Mouse (Mus musculus): ENCODE results near the gene Gm11060.

Gene Gm11060

DNA sequence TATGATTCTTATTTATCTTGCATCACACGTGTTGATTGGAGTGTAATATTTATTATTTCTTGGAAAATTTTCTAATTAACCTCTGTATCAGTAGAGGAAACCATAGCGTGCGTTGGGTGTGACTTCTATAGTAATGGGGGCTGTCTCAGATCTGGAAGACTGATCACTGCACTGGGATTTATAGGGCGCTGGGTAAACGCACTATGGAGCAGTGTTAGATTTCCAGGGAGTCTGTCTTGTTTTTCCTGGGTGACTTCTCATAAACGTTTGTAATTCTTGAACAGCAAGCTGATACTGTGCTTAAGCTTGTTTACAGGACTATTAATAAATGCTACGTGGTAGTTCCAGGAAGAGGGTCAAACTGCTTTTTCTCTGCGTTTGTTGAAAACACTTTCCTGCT lies 25.9 kb downstream of the Gm11060 start:
- DNase-seq (ENCODE audit: low read depth, low spot score) = no peak

DNA sequence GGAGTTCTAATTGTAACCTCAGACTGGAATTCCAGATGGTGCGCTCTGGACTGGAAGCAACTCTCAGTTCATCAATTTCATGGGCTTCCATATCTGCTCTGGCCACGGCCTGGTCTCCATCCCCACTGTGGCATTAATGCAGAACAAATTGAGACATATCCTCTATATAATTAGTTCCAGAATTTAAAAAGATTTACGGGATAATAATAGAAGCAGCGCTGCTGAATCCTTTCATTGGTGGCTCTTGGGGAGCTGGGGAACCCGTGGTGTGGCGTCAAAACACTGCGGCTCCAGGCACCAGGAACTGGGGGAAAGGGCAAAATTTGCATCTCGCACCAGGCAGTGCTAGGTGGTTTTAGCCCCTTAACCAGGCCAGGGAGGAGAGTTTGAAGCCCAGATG lies 30.4 kb downstream of the Gm11060 start:
- DNase-seq (ENCODE audit: low read depth, low spot score) = peak; percentile 74

DNA sequence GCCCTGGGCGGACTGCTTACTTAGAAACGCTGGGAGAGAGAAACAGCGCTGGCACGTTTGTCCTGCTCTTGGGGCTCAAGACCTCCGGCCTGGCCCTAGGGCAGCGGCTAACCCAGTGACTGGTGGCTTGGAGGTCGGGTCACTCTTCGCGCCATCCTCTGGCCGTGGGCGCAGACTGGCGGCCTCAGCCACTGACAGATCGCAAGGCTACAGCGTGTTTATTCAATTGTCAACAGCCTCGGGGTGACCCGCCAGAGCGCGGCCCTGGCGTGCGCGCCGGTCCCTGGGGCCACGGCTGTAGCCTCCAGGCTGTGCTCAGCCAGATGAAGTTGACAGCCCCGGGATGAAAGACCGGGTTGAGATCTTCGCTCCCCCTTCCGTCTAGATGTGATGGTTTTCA lies 31.1 kb downstream of the Gm11060 start:
- DNase-seq (ENCODE audit: low read depth, low spot score) = no peak

DNA sequence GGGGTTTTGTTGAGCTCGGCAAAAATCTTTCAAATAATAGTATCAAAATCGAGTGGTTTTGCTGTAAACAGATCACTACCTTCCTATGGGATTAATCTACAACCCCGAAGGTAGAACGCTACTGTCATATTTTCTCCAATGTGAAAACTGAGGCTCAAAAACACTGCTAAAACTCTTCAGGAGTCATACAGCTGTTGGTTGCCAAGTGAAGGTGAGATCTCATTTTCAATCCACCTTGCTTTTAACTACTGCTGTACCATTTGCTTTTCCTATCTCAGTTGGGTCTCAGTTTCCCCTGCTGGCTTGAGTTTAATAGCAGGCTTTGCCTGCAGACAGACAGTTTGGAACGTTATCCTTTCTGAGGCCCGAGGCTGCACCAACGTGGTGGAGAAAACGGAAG lies 31.6 kb downstream of the Gm11060 start:
- DNase-seq (ENCODE audit: low read depth, low spot score) = no peak

DNA sequence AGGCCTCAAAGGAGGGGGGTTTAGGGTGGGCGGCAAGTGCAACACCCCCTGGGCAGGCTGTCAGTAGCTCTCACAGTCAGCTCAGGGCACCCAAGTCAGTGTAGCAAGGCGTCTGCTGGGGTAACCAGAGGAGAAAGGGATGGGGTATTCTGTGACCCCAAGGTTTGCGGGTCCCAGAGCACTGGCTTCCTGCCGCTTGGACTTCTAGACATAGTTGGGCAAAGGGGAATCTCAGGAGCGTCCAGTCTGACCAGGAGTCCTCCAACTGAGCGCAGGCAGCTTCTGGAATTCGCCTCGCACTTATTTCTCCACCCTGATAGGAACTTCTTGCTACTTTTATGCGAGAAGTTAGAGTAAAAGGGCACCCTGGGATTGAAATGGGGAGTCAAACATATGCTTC lies 32.1 kb downstream of the Gm11060 start:
- no peak for DNase-seq (ENCODE audit: low read depth, low spot score)

DNA sequence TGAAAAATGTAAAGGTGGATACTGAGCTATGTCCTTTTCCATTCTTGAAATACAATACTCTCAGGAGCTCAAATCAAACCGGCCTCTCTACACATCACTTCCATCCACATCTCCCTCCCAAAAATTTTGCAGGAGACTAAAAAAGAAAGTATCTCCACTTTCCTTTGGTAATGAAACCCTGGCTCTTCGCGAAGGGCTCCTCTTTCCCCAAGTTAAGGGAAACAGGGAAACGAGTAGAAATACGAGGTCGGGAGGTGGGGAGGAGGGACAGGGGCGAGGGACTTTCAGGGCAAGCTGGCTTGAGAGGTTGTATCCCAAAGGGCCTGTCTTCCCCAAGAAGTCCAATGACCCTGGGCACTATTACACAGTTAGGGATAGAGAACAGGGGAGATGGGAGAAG lies 32.6 kb downstream of the Gm11060 start:
- DNase-seq (ENCODE audit: low read depth, low spot score) = no peak

DNA sequence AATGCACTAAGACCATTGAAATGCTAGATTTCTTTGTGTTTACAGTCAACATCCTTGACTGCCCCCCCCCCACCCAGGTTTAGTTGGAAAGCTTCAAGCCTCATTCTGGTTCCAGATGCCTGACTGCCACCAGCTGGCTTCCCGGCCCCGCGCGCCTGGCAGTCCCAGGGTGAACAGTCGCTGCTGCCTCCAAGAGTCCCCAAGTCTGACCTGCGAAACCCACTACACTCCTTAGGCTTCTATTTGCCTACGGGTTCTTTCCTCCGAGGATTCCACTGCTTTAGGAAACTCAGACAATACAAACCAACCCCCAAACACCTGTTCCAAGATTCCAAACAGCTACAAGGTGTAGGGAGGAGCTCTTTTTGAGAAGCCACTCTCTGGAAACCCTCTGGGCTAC lies 33.4 kb downstream of the Gm11060 start:
- DNase-seq (ENCODE audit: low read depth, low spot score) = no peak

DNA sequence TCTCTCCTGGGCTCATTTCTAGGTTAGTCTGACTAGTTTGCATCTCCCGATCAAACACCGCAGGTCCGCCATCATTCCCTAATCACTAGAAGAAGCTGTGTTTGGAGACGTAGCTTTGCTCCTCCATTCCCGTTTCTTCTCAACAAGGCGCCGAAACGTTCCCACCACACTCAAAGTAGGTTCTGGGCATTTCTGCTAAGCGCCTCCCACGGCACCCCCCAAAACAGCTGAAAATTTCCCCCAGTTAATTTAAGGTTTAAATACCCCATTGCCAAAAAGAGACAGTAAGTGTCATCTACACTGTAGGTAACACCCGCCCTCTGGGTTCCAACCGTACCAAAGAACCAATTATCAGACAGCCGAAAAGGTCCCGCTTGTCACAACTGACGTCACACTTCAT lies 33.8 kb downstream of the Gm11060 start:
- no peak for DNase-seq (ENCODE audit: low read depth, low spot score)

DNA sequence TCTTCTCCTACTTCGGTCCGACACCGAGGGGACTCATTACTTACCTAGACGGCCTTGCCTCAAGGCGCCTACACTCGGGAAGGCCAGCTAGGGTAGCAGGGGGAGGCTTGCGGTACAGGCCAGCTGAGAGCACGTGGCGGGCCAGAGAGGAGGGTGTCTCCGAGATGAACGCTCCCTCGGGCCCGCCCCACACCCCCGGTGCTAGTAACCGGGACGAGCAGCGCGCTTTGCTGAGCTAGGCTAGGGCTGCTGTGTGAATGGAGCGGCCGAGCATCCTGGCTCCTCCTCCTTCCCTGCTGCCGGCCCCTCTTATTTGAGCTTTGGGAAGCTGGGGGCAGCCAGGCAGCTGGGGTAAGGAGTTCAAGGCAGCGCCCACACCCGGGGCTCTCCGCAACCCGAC lies 34.5 kb downstream of the Gm11060 start, which contains the start of gene Wt1:
Gene Wt1 (plus strand): TSS at position 251 of the 400 bp plus-strand sequence.
- peak; percentile 68 for DNase-seq (ENCODE audit: low read depth, low spot score)

DNA sequence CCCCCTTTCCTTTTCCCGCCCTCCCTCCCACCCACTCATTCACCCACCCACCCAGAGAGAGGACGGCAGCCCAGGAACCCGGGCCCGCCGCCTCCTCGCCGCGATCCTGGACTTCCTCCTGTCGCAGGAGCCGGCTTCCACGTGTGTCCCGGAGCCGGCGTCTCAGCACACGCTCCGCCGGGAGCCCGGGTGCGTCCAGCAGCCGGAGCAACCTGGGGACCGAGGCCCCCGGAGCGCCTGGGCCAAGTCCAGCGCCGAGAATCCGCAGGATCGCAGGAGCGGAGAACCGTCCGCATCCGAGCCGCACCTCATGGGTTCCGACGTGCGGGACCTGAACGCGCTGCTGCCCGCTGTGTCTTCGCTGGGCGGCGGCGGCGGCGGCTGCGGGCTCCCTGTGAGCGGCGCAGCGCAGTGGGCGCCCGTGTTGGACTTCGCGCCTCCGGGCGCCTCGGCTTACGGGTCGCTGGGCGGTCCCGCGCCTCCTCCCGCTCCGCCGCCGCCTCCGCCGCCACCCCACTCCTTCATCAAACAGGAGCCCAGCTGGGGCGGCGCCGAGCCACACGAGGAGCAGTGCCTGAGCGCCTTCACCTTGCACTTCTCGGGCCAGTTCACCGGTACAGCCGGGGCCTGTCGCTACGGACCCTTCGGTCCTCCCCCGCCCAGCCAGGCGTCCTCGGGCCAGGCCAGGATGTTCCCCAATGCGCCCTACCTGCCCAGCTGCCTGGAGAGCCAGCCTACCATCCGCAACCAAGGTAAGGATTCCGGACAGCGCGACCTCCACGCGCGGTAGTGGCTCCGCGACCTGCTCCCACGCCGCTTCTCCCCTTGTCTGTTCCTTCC lies 35.1 kb downstream of the Gm11060 start:
- no peak for DNase-seq (ENCODE audit: low read depth, low spot score)

DNA sequence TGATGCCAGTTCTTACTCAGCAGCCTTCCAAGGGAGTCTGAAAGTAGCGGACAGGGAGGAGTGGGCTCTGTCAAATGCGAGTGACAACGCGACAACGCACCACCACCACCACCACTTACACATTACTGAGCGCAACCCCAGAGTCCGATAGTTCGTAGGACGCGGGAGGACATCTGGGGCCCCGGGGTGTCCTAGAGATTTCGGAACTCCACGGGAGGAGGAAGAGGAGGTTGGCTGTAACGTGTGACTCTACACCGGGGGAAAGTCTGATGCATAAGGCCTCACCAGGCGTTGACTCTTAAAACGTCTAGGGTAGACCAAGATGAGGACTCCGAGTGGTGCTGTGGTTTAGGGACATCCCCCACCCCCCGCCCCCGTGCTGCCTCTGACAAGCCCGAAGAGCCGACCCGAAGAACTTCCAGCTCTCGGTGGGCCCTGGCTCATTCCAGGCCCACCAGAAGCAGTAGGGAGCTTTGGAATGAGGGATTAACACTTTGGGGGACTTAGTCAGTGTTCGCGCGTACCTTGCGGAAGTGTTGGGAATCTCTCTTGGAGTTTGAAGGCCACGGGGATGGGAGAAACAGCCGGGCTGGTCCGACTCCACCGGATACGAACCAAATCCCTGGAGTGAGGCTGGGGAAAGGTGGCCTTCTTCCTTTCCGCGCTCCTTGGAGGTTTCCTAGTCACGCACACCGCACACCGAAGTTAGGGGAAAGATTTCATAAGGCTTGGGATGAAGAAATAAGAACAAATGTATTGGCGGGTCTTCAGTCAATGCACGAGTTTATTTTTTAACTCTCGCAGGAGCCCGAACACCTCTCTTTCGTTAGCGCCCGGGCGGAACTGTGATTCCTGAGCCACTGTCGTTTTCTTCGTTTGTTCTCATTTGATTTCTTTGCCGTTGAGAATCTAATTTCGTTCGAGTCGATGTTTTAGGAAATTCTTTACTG lies 36.0 kb downstream of the Gm11060 start:
- no peak for DNase-seq (ENCODE audit: low read depth, low spot score)

DNA sequence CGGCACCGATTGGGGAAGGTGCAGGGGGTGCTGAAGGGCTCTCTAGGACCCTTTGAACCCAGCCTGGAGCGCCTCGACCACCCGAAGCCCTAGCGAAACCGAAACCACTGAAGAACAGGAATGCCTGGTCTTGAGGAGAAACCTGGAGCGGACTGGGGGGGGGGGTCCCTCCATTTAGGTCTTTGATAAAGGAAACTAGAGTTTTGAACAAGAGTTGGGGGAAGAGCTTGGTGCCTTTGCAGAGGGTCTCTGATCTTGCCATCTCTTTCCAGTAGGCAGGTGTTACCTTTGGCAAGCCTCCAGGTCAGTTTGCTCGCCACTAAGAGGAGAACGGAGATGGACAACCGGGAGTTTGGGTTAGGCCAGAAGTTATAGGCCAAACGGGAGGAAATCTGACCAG lies 36.7 kb downstream of the Gm11060 start:
- DNase-seq (ENCODE audit: low read depth, low spot score) = no peak

DNA sequence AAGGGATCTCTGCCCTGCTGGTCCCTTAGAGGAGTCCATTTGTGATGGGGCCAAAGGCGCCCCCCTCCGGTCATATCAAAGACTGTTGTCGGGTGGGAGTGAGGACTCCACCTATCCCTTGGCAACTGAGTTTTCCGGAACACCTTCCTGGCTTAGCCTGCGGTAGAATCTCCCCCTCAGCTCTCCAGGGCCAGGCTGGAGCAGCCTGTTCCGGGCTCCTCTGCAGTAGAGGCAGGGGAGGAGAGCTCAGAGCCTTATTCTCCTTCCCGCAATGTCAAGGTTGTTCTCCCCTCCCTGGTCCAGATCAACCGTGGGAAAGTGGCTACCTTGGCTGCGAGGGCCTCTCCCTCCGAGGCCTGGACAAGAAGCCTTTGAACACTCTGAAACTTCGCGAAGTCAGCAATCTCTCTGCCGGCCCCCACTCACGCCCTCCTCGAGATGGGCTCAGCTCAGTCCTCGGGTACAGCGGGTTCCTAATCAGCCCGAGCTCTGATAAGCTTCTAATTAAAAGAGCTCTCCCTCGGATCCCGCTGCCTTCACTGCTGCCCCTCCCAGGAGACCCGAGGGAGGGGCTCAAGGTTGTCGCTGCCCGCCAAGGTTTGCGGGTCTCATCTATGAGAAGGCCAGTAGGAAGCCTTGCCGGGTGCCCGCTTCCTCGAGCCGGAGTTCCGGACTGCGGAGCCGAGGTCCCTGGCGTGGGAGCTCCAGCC lies 38.7 kb downstream of the Gm11060 start:
- DNase-seq (ENCODE audit: low read depth, low spot score) = no peak

DNA sequence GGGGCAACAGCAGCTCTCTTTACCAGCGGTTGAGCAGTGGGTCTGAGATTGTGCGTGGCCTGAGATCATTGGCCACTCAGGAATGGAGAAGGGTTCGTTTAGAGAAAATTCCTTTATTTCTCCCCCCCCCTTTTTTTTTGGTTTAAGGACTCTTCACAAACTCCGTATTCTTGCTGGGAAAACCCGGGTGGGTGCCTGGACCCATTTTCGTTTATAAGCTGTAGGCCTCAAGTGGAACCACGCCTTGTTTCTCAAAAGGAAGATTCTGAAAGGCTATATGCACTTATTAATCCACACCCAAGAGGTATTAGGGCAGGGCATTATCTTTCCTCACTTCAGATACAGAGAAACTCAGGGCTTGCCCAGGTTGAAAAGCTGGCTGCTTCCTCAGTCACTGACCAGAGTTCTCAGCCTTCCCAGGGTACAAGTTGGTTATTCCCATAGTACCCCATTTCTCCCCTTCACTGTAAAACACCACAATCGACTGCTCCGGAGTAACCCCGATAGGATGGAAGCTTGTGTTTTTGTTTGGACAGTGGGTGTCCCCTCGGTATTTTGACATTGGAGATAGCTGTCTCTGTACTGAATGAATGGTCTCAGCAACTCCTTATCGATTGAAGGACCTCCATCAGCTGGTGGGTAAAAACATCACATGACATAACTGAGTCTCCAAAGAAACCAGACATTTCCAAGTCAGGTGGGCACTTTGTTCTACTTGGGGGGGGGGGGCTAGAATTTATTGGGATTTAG lies 39.4 kb downstream of the Gm11060 start:
- DNase-seq (ENCODE audit: low read depth, low spot score) = no peak

DNA sequence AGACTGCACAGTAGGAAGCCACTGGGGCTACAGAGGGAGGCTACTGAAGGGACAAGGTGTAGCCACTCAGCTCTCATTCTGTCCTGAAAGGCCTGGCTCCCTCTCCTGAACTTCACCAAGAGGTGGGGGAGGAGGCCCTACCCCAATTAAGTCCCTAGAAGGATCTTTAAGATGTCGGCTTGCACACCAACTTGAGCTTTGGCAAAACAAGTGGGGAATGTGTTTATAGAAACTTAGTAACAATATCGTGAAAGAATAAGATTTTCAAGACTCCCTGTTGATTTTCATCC lies 39.9 kb downstream of the Gm11060 start:
- DNase-seq (ENCODE audit: low read depth, low spot score) = no peak

DNA sequence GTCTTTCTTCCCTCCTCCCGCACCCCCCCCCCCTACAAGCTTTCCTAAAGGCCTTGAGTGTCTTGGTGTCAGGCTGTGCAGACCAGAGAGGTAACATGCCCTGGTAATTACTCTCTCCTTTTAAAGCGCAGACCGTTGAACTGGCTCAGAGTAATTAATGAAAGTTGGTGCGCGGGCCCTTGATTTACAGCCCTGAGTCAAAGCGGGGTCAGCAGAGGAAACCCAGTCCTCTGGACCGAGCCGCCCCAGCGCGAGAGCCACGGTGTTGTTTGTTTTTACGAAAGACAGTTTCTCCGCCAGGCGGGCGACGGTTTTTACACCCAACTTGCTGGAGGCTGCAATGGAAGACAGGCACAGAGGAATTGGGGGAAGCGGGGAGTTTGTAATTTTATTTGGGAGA lies 40.5 kb downstream of the Gm11060 start:
- DNase-seq (ENCODE audit: low read depth, low spot score) = no peak

DNA sequence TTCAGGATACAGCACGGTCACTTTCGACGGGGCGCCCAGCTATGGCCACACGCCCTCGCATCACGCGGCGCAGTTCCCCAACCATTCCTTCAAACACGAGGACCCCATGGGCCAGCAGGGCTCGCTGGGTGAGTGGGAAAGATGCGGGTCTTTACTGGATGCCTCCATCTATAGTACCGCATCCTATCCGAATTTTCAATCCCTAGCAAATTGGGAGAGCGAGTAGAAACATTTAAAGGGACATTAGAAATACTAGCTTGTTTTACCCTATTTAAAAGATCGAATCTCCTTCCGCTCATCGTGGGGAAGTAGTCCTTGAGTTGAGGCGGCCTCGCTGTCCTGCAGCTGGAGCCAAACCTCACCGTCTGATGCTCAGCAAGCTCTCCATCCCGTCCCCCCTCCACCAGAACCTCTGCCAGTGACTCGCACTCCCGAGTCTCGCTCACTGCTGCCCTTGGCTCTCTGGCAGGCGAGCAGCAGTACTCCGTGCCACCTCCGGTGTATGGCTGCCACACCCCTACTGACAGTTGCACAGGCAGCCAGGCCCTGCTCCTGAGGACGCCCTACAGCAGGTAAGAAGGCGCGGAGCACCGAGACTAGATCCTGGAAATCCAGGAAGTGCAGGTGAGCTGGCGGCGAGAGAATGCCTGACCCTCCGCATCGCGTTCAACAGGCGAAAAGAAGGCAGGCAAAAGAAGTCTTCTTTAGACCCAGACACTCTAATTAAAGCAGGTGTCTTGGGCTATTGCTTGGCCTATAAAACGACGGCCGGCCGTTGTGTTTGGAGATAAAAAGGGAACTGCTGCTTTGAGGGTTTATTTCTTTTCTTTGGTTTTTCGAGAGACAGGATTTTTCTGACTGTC lies 41.3 kb downstream of the Gm11060 start:
- DNase-seq (ENCODE audit: low read depth, low spot score) = no peak

DNA sequence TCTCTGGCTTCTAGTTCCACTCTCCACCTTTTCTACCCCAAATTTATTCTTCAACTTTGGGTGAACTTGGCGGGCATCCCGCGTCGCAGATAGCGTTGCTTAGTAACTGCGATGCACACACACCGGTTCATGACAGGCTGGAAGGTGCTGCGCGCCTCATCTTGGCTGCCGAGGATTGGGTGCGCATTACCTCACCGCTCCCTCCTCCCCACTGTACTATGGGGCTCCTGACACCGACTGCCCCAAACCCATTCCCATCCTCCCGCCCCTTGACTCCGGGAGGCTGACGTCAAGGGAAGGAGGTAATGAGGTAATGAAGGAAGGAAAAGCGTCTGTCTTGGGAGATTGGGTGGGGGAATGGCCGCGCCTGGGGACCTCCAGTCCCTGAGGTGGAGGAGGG lies 42.5 kb downstream of the Gm11060 start:
- DNase-seq (ENCODE audit: low read depth, low spot score) = no peak

DNA sequence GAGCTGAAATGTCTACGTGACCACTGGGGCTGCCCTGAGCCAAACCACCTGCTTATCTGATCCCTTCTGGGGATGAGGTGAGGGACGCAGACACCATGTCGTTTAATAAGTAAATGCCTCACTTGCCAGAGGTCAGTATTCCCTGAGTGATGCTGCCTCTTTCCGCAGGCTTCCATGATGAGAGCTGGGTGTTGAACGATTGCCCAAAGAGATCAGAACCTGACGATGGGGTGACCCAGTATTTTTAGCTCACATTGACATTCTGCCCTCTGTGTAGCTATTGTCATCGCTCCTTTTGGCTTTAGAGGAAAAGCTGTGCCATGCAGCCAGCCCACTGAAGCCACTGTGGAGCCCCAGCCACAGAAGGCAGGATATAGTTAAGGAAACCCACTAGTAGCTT lies 47.7 kb downstream of the Gm11060 start:
- DNase-seq (ENCODE audit: low read depth, low spot score) = no peak

DNA sequence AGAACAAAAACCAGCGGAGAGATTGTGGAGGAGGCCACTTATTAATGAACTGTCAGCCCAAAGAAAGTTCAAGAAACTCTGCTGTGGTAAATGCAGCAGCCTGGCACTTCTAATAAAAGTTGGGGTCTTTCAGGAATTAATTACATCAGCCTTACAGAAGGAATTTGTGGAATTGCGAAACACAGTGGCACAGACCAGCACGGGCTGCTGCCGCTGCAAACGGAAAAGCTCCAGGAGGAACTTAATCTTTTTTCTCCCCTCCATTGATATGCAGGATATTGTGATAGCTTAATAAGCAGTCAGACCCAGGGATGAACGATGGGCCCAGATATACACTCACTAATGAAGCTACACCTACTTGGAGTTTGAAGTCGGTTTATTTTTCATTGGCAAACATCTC lies 49.6 kb downstream of the Gm11060 start:
- no peak for DNase-seq (ENCODE audit: low read depth, low spot score)
